Mouse (Mus musculus): ENCODE results near the gene Ngrn. TPM values are rescaled to one million over a fixed set of nuclear protein-coding genes. Genes with fewer than 3 reads are reported as not detected.

Ngrn gene
- polyA plus RNA-seq, 1 experiment, result 39.8 TPM

DNA sequence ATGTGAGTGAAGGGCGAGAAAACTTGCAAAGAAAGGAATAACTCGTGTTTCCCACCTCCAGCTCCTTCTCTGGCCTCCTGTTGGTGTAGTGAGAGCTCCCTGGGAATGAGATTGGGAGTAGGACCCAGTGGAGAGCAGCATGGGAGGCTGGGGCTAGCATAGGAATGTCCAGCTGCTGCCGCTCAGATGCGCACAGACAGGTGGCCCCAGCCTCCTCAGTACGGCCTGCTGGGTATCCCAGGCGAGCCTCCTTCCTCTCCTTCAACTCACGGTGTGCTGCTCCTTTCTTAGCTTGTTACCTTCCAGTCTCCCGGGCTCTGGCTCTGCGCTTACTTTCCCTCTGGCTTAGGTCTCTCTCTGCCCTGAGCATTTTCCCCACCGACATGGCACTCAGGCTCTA lies 19.0 kb downstream of the Ngrn start:
- H3K4me3 ChIP-seq (replicated peaks), result no peak overlapping the region
- no peak for TF ChIP-seq FLI1 (IDR thresholded peaks at IDR 0.05; ENCODE audit: low read length)
- no peak for TF ChIP-seq GATA1 (IDR thresholded peaks at IDR 0.05; ENCODE audit: borderline replicate concordance, low read length)
- no peaks in the 10 kb centered on the region for H3K9me3 ChIP-seq
- peaks cover 79% of the 10 kb centered on the region for H3K4me1 ChIP-seq
- peaks cover 96% of the 10 kb centered on the region for H3K36me3 ChIP-seq (replicated peaks; ENCODE audit: low read length)
- H3K27me3 ChIP-seq (replicated peaks), result no peaks in the 10 kb centered on the region

DNA sequence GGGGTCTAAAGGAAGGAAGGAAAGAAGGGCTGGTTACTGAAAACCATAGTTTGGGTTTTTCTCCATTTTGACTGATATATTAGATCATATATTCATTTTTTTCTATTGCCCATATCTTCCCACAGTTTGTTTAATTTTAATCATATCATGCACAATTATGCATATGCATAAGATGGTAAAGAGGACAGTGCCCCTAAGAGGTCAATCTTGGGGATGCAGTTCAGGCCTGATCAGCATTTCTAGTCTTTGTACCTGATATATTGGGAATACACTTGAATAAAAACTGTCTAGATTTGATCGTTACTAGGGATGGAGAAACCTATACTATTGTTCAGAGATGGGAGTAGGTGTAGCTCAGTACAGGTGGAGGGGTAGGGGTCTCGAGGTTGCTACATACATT lies 20.0 kb downstream of the Ngrn start:
- no peak overlapping the region for H3K4me3 ChIP-seq (replicated peaks)
- H3K9me3 ChIP-seq, result no peaks in the 10 kb centered on the region
- H3K36me3 ChIP-seq (replicated peaks; ENCODE audit: low read length), result peaks cover 98% of the 10 kb centered on the region
- no peaks in the 10 kb centered on the region for H3K27me3 ChIP-seq (replicated peaks)
- peaks cover 74% of the 10 kb centered on the region for H3K4me1 ChIP-seq
- TF ChIP-seq FLI1 (IDR thresholded peaks at IDR 0.05; ENCODE audit: low read length) (no peak), GATA1 (IDR thresholded peaks at IDR 0.05; ENCODE audit: borderline replicate concordance, low read length) (no peak)

DNA sequence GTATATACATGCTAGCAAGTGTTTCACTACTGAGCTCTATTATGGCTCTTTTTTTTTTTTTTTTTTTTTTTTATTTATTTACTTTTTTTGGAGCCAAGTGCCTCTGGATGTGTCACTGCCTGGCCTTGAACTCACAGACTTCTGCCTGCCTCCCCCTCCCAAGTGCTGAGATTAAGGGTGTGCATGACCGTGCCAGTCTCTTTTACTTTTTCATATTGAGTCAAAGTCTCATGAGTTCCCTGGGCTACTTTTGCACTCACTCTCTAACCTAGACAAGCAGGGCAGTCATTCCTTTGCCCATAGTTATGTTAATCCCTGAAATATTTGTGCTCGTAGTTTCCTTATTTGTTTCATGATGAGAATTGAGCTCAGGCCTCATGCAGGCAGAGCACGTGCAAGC lies 20.6 kb downstream of the Ngrn start:
- TF ChIP-seq FLI1 (IDR thresholded peaks at IDR 0.05; ENCODE audit: low read length) (no peak), GATA1 (IDR thresholded peaks at IDR 0.05; ENCODE audit: borderline replicate concordance, low read length) (no peak)
- Histone ChIP-seq H3K36me3 (replicated peaks; ENCODE audit: low read length) (peaks cover 98% of the 10 kb centered on the region), H3K4me3 (replicated peaks) (no peak overlapping the region), H3K4me1 (peaks cover 67% of the 10 kb centered on the region), H3K27me3 (replicated peaks) (no peaks in the 10 kb centered on the region), H3K9me3 (no peaks in the 10 kb centered on the region)

DNA sequence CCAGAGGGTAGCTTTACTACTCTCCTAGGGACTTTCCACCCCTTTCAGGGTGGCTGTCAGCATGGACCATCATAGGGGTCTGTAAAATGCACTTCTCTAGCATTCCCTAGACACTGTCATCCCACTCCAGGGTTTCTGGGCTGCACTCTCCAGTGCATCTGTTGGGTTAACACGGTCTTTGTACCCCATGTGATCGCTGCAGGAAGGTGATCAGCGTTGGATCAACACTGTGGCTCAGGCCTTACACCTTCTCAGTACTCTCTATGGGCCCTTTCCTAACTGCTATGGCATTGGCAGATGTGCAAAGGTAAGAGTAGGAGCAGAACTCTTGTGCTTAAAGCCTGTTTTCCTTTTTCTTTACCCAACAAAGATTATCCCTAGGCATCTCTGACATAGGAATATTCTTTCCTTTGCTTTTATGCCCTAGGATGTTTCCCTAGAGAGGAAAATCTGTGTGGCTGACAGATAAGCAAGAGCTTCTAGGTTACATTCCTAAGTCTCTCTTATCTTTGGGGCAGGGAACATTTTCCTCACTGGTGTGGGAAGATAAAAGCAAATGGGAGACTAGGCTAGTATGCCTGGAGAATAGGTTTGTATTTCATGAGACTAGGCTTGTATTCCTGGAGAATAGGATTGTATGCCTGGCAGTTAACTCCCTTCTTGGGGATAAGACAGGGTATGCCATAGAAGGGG lies 22.4 kb downstream of the Ngrn start:
- Histone ChIP-seq H3K4me3 (replicated peaks) (no peak overlapping the region), H3K27me3 (replicated peaks) (no peaks in the 10 kb centered on the region), H3K4me1 (peaks cover 50% of the 10 kb centered on the region), H3K9me3 (no peaks in the 10 kb centered on the region), H3K36me3 (replicated peaks; ENCODE audit: low read length) (peaks cover 98% of the 10 kb centered on the region)
- TF ChIP-seq GATA1 (IDR thresholded peaks at IDR 0.05; ENCODE audit: borderline replicate concordance, low read length) (no peak), FLI1 (IDR thresholded peaks at IDR 0.05; ENCODE audit: low read length) (no peak)

DNA sequence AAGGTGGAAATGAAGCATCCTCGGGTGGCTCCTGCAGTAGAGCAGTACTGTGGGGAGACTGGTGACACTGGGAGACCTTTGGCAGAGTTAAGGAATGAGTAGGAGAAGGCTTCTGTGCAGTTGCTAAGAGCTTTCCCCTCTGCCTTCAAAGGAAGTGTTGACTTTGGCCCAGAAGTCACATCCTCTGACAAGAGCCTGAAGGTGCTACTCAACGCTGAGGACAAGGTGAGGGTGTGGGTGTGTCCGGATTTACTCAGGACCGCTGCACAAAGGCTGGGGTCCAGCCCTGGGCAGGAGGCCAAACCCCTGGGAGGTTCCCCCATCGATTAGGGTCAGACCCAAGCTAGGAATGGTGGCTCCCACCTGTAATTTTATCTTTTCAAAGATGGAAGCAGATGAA lies 23.4 kb downstream of the Ngrn start:
- no peak overlapping the region for H3K4me3 ChIP-seq (replicated peaks)
- H3K27me3 ChIP-seq (replicated peaks), result no peaks in the 10 kb centered on the region
- peaks cover 98% of the 10 kb centered on the region for H3K36me3 ChIP-seq (replicated peaks; ENCODE audit: low read length)
- TF ChIP-seq GATA1 (IDR thresholded peaks at IDR 0.05; ENCODE audit: borderline replicate concordance, low read length) (no peak), FLI1 (IDR thresholded peaks at IDR 0.05; ENCODE audit: low read length) (no peak)
- H3K9me3 ChIP-seq, result no peaks in the 10 kb centered on the region
- H3K4me1 ChIP-seq, result peaks cover 40% of the 10 kb centered on the region

DNA sequence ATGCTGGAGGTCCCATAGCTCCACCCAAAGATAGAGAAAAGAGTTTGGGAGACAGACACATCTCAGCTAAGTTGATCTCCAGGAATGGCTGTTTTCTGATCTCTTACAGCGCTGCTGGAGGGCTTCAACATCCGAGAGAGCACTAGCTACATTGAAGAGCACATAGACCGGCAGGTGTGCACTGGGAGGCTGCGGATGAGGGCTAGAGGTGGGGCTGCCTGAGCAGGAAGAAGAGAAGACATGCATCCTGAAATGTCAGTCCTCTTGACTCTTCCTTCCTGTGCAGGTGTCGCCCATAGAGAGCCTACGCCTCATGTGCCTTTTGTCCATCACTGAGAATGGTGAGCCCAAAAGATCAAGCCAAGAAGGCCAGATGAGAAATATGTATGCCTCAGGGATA lies 24.7 kb downstream of the Ngrn start:
- Histone ChIP-seq H3K27me3 (replicated peaks) (no peaks in the 10 kb centered on the region), H3K9me3 (no peaks in the 10 kb centered on the region), H3K36me3 (replicated peaks; ENCODE audit: low read length) (peaks cover 98% of the 10 kb centered on the region), H3K4me3 (replicated peaks) (no peak overlapping the region), H3K4me1 (peaks cover 34% of the 10 kb centered on the region)
- no peak for TF ChIP-seq FLI1 (IDR thresholded peaks at IDR 0.05; ENCODE audit: low read length)
- TF ChIP-seq GATA1 (IDR thresholded peaks at IDR 0.05; ENCODE audit: borderline replicate concordance, low read length), result no peak

DNA sequence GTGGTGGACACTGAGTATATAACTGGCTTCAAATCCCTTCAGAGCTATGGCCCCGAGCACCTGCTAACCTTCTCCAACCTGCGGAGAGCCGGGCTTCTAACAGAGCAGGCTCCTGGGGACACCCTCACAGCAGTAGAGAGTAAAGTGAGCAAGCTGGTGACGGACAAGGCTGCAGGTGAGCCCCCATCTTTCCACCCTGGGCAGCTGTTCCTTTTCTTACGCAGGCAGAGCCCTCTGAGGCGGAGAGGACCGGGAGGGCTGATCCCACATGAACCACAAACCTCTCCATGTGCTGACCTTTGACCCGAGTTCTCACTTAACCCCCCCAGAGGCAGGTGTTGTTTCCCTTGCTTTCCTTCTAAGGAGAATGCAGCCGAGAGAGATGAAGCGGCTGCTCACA lies 26.7 kb downstream of the Ngrn start:
- peaks cover 99% of the 10 kb centered on the region for H3K36me3 ChIP-seq (replicated peaks; ENCODE audit: low read length)
- TF ChIP-seq FLI1 (IDR thresholded peaks at IDR 0.05; ENCODE audit: low read length) (no peak), GATA1 (IDR thresholded peaks at IDR 0.05; ENCODE audit: borderline replicate concordance, low read length) (no peak)
- H3K4me3 ChIP-seq (replicated peaks), result no peak overlapping the region
- H3K27me3 ChIP-seq (replicated peaks), result no peaks in the 10 kb centered on the region
- no peaks in the 10 kb centered on the region for H3K9me3 ChIP-seq
- H3K4me1 ChIP-seq, result peaks cover 22% of the 10 kb centered on the region

DNA sequence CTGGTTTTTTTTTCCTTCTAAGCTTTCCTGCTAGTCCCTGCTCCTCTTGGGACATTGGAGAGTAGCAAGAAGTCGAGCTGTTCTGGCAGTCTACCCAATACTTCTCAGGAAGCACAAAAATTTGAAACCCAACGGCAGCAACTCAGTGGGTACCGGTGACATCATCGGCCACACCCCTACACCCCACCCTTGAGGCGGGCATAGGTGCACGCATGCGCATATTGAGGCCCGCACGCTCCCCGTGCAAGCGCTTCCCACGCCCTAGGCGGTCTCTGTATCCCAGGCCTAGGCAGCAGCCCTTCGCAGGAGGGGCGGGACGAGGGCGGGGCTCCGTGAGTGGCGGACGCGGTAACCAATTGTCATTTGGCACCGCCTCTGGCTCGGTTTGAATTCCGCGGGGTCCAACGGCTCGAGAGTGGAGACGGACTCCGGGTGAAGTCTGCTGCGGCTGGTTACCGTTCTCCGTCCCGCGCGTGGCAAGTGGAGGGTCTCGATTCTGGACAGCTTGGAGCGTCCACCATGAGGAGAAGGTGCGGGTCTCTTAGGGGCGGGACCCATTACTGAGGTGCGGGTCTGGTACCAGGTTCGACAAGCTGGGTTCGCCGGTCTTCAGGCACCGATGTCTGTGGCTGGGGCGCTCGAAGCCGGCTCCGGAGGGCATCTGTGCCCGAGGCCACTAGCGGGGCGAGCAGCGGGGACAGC lies 33.2 kb downstream of the Ngrn start, which contains the start of gene Prc1:
Prc1 (plus strand) TSS at position 389 of the 702 bp plus-strand sequence.
- no peaks in the 10 kb centered on the region for H3K9me3 ChIP-seq
- peaks cover 50% of the 10 kb centered on the region for H3K36me3 ChIP-seq (replicated peaks; ENCODE audit: low read length)
- H3K4me3 ChIP-seq (replicated peaks), result peak within 1 kb of the TSS; percentile 96
- H3K27me3 ChIP-seq (replicated peaks), result no peaks in the 10 kb centered on the region
- H3K4me1 ChIP-seq, result peaks cover 47% of the 10 kb centered on the region
- TF ChIP-seq FLI1 (IDR thresholded peaks at IDR 0.05; ENCODE audit: low read length) (peak; percentile 45; the same call in 1 of the 2 replicates), GATA1 (IDR thresholded peaks at IDR 0.05; ENCODE audit: borderline replicate concordance, low read length) (no peak)

DNA sequence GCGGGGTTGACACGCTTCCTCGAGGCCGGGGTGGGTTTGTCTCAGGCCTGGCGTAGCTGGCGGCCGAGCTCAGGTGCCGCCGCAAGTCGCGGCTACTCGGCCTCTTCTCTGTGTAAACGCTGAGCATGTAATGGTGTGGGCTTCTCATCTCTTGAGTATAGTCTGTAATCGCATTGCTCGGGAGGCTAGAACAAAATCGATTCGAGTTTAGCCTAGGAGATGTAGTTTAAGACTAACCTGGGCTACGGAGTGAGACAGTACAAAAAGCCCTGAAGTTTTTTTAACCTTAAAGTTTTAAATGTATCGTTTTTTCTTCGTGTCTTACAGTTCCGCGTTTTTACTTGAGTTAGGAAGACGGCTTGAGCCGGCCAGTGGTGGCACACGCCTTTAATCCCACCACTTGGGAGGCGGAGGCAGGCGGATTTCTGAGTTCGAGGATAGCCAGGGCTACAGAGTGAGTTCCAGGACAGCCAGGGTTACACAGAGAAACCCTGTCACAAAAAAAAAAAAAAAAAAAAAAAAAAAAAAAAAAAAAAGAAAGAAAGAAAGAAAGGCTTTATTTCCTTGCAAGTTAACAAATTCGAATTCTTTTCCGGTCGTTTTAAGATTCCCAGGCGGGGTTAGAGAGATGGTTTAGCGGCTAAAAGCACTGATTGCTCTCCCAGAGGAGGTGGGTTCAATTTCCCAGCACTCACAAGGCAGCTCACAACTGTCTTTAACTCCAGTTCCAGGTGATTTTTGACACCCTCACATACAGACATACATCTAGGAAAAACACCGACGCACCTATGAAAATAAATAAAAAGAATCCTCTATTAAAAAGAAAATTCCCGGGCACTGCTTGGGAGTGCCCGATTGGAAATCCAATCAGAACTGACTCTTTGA lies 34.0 kb downstream of the Ngrn start:
- Histone ChIP-seq H3K4me3 (replicated peaks) (peak overlapping the region; percentile 96), H3K9me3 (no peaks in the 10 kb centered on the region), H3K36me3 (replicated peaks; ENCODE audit: low read length) (peaks cover 51% of the 10 kb centered on the region), H3K4me1 (peaks cover 52% of the 10 kb centered on the region), H3K27me3 (replicated peaks) (no peaks in the 10 kb centered on the region)
- TF ChIP-seq FLI1 (IDR thresholded peaks at IDR 0.05; ENCODE audit: low read length) (no peak), GATA1 (IDR thresholded peaks at IDR 0.05; ENCODE audit: borderline replicate concordance, low read length) (no peak)

Data from megakaryocyte, embryonic 14.5 days (primary cell).